Mouse (Mus musculus) liver, embryonic 15.5 days (tissue): Measurements from ENCODE around the gene Map3k4. TPM values are rescaled to one million over a fixed set of nuclear protein-coding genes. Genes with fewer than 3 reads are reported as not detected.
A peak's percentile ranks its signal among the peaks of the same experiment; 100 is the strongest.

Experiments
- ATAC-seq: fragments of 200-750 bp; cut with Nextera tagmentation; 2 replicates; pipeline ENCODE4 v1.8.0; 2017; ENCODE audit warnings: moderate number of reproducible peaks, mild to moderate bottlenecking, moderate library complexity; ENCODE audit not compliant: insufficient read depth
- H3K27ac ChIP-seq: fragments of 300-500 bp; sonication (generic); replicated peaks from 2 replicates; pipeline ENCODE4 v1.5.1; 2015; ENCODE audit warnings: mild to moderate bottlenecking, inconsistent platforms
- H3K27me3 ChIP-seq: fragments of 300-500 bp; sonication (generic); 2 replicates; pipeline ENCODE4 v1.6.1; 2015; ENCODE audit warnings: mild to moderate bottlenecking, inconsistent platforms
- H3K36me3 ChIP-seq: fragments of 300-500 bp; sonication (generic); replicated peaks from 2 replicates; pipeline ENCODE4 v1.6.1; 2015; ENCODE audit warnings: moderate library complexity, mild to moderate bottlenecking, inconsistent platforms
- H3K4me1 ChIP-seq: fragments of 300-500 bp; sonication (generic); replicated peaks from 2 replicates; pipeline ENCODE4 v1.6.1; 2015; ENCODE audit warnings: inconsistent platforms
- H3K4me2 ChIP-seq: fragments of 300-500 bp; sonication (generic); 2 replicates; pipeline ENCODE4 v1.6.1; 2015; ENCODE audit warnings: moderate library complexity, mild to moderate bottlenecking, inconsistent platforms
- H3K4me3 ChIP-seq: fragments of 300-500 bp; sonication (generic); replicated peaks from 2 replicates; pipeline ENCODE4 v1.5.1; 2015; ENCODE audit warnings: mild to moderate bottlenecking, inconsistent platforms
- H3K9ac ChIP-seq: fragments of 300-500 bp; sonication (generic); 2 replicates; pipeline ENCODE4 v1.6.1; 2015; ENCODE audit warnings: moderate library complexity, mild to moderate bottlenecking, inconsistent platforms
- H3K9me3 ChIP-seq: fragments of 300-500 bp; sonication (generic); replicated peaks from 2 replicates; pipeline ENCODE4 v1.6.1; 2016; ENCODE audit warnings: inconsistent platforms
- WGBS: fragments of 180-500 bp; shearing (Covaris S2); methylation state at CpG from one replicate; pipeline ENCODE4 v1.1.7; 2015; ENCODE audit warnings: mixed read lengths; ENCODE audit not compliant: insufficient replicate concordance; 5-methylcytosine and 5-hydroxymethylcytosine counted together
- polyA plus RNA-seq: library from polyadenylated mRNA; unstranded; fragments of >200 nt; fragmentation: Nextera tagmentation; extraction: Ambion mirVana; gene quantifications from 2 replicates; pipeline ENCODE4 v1.2.1, GENCODE M21; 2015

Gene Map3k4
- polyA plus RNA-seq, 1 experiment from 2014 or later = 10.6 TPM

DNA sequence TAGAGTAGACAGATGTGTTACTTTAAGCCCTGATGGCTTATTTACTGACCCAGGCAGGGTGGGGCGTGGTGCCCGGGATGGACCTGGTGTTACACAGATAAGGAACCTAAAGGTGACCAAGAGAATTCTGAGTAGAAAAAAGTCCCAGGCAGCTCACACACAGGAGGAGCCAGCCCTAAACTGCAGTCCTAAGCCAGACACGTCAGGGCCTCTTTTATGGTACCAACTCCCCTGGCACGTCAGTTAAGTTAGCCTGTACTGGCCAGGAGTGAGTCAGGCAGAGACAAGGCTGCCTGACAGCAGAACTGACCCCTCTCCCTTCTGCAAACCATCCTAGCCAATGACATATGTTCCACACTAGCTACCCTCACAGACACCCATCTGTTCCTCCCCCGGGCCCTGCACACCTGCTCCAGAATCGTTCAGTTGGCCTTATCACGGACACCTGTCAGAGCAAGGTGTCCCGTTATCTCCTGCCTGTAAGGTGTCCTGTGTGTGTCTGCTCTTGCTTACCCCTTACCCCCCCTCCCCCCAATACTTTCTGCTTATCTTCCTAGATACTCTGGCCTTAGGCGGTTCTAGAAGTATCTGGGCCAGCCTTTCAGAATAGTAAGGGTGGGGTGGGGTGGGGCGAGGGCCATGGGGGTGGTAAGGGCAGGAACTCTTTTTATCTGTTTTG lies 113.4 kb downstream of the Map3k4 start:
- peaks cover 99% of the 10 kb centered on the region for H3K4me1 ChIP-seq

DNA sequence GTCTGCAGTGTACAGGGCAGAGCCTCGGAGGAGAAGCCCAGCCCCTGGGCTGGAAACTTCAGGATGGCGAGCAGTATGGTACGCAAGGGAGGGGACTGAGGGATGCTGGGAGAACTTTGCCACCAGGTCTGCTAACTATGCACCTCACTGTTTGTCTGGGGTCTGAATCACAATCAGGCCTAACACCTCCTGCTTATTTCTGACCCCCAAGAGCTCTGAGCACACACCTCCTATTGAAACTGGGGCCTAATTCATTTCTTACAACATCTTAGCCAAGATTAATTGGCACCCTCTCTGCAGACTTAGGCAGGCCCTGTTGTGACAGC lies 113.9 kb downstream of the Map3k4 start:
- H3K4me1 ChIP-seq = peaks cover 99% of the 10 kb centered on the region
- H3K4me3 ChIP-seq = 0 out of 2 replicates have a peak overlapping the region, but pooled peaks have one; percentile 4
- peak; percentile 16 for ATAC-seq
- H3K9me3 ChIP-seq = no peaks in the 10 kb centered on the region
- H3K27me3 ChIP-seq = no peaks in the 10 kb centered on the region
- WGBS = 36% methylated on average over 3 of the region's 3 CpGs
- H3K9ac ChIP-seq = peak overlapping the region; percentile 76
- peak overlapping the region; percentile 100 for H3K27ac ChIP-seq
- peaks cover 31% of the 10 kb centered on the region for H3K36me3 ChIP-seq
- H3K4me2 ChIP-seq = peak overlapping the region; percentile 72

More for the DNA sequence above, 113.4 kb downstream of the Map3k4 start:
- peak; percentile 84 for ATAC-seq
- Histone ChIP-seq H3K27me3 (no peaks in the 10 kb centered on the region), H3K4me2 (peak overlapping the region; percentile 72), H3K27ac (peak overlapping the region; percentile 100), H3K9me3 (no peaks in the 10 kb centered on the region), H3K9ac (peak overlapping the region; percentile 76), H3K4me3 (peak overlapping the region; percentile 35), H3K36me3 (peaks cover 31% of the 10 kb centered on the region)
- 17% methylated on average over 10 of the region's 10 CpGs for WGBS

DNA sequence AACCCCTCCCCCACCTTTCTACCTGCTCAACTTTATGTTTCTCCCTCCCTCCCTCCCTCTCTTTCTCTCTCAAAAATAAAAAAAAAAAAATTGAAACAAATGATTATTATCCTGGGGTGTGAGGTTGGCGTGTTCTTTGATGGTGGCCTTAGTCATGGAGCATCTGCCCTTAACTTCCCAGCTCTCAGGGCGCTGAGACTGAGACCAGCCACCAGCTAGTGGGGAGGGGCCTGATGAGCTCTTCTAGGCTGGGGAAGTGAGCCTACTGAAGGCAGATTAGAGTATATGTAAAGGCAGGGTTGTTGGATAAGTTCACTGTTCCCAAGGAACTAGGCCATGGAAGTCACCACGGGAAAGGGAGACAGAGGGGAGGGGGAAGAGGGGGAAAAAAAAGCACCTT lies 114.3 kb downstream of the Map3k4 start:
- Histone ChIP-seq H3K4me3 (0 out of 2 replicates have a peak overlapping the region, but pooled peaks have one; percentile 4), H3K27ac (peak overlapping the region; percentile 100), H3K9me3 (no peaks in the 10 kb centered on the region), H3K27me3 (no peaks in the 10 kb centered on the region), H3K4me2 (peak overlapping the region; percentile 72), H3K9ac (peak overlapping the region; percentile 76), H3K36me3 (peaks cover 32% of the 10 kb centered on the region), H3K4me1 (peaks cover 98% of the 10 kb centered on the region)
- no peak for ATAC-seq
- WGBS = 34% methylated on average over 3 of the region's 3 CpGs

DNA sequence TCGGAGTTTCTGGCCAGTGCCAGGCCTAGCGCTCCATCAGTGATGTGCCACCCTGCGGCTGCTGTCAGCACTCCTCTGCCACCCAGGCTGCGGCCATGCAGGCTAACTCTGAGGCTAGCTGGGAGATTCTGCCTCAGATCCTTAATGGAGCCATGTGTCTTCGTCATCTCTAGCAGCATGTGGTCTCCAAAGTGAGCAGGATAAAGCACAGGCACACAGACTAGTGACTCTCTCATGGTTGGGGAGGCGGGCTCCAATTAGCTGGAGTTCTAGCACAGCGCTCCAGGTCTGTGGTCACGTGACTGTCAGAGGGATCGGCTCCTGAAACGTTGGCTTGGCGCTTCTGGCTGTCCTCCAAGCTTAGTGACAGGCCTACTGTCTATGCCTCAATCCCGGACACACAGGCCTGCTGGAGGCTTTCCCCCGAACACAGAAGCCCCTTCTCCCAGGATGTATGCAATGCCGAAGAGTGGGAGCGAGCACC lies 115.1 kb downstream of the Map3k4 start:
- H3K27me3 ChIP-seq = no peaks in the 10 kb centered on the region

DNA sequence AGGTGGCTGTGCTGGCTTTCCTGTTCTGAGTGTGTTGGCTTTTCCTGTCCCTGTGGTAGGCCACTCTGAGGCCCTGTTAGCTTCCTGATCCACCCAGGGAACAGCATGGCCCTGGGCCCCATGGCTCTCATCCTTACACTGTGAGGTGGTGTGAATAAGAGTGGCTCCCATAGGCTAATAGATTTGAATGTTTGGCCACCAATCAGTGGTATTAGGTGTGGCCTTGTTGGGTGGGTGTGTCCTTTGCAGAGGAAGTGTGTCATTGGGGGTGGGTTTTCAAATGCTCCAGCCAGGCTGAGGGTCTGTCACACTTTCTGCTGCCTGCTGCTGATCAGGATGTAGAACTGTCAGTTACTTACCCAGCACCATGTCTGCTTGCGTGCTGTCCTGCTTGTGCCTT lies 117.5 kb downstream of the Map3k4 start:
- Histone ChIP-seq H3K36me3 (peaks cover 57% of the 10 kb centered on the region), H3K9me3 (no peaks in the 10 kb centered on the region), H3K9ac (0 out of 2 replicates have a peak overlapping the region, but pooled peaks have one; percentile 35), H3K27ac (peak overlapping the region; percentile 100), H3K4me2 (no peak overlapping the region), H3K4me3 (no peak overlapping the region), H3K4me1 (peaks cover 84% of the 10 kb centered on the region), H3K27me3 (no peaks in the 10 kb centered on the region)
- 74% methylated on average over 1 of the region's 1 CpGs for WGBS
- ATAC-seq = no peak

More for the DNA sequence above, 115.1 kb downstream of the Map3k4 start:
- peak overlapping the region; percentile 76 for H3K9ac ChIP-seq
- H3K36me3 ChIP-seq = peaks cover 35% of the 10 kb centered on the region
- no peaks in the 10 kb centered on the region for H3K9me3 ChIP-seq
- 81% methylated on average over 15 of the region's 15 CpGs for WGBS
- H3K4me1 ChIP-seq = peaks cover 93% of the 10 kb centered on the region
- no peak overlapping the region for H3K4me3 ChIP-seq
- ATAC-seq = no peak
- H3K27ac ChIP-seq = peak overlapping the region; percentile 100
- peak overlapping the region; percentile 5; the same call in 1 of the 2 replicates for H3K4me2 ChIP-seq

DNA sequence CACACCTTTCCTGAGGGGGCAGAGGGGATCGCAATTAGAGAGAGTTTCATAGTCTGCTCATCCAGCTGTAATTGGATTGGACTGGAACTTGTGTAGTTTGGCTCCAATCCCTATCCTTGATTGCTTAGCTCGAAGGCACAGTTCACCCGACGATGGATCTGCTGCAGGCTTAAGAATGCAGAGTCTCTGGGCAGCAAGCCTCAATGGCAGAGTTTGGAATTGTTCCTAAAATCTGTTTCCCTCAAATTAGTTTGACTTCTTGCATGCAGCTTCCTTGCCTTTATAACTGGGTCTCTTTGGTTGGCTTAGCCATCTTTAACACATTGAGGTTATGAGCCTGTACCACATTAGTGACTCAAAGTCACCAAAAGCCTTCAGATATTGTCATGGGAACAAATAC lies 118.7 kb downstream of the Map3k4 start:
- WGBS = 94% methylated on average over 4 of the region's 4 CpGs
- no peak overlapping the region for H3K9ac ChIP-seq
- no peaks in the 10 kb centered on the region for H3K27me3 ChIP-seq
- H3K4me3 ChIP-seq = no peak overlapping the region
- H3K36me3 ChIP-seq = peaks cover 57% of the 10 kb centered on the region
- H3K4me2 ChIP-seq = no peak overlapping the region
- peaks cover 84% of the 10 kb centered on the region for H3K4me1 ChIP-seq
- H3K27ac ChIP-seq = peak overlapping the region; percentile 100; the same call in 1 of the 2 replicates
- no peaks in the 10 kb centered on the region for H3K9me3 ChIP-seq
- no peak for ATAC-seq

DNA sequence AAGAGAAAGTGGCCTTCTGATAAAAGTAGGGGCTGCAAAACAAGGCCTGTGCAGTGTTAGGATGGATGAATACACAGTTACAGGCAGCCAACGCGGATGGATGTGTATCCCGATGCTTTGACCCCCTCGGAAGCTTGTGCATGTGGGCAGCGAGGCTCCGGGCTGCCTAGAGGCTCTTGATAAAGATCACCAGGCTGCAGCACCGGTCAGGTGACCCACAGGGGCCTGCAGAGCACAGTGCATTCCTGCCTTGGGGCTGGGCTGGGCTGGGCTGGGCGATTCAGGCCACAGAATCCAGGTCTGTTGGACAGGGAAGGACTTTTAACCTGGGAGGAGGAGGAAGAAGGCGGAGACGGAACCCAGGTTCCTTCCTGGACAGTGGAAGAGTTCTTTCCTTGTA lies 123.0 kb downstream of the Map3k4 start:
- peak; percentile 41; the same call in 1 of the 2 replicates for ATAC-seq

DNA sequence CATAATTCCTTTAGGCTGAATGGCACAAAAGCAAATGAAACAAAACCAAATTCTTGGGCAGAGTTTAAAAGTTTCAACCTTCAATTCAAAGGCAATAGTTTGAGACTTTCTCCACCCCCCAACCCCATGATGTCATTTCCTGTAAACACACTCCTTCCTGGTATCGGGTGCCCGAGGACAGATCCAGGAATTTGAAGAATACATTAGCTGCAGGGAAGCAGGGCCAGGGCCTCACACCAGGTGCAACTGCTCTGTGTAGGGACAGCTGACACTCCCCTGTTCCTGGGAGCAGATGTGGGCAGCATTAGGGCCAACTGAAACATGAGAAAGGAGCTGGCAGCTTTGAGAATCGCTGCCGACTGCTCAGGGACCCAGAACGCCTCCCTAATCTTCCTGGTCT lies 123.5 kb downstream of the Map3k4 start:
- Histone ChIP-seq H3K4me1 (peaks cover 66% of the 10 kb centered on the region), H3K4me2 (peak overlapping the region; percentile 6; the same call in 1 of the 2 replicates), H3K9me3 (no peaks in the 10 kb centered on the region), H3K27ac (peak overlapping the region; percentile 74), H3K27me3 (no peaks in the 10 kb centered on the region), H3K9ac (peak overlapping the region; percentile 36; the same call in 1 of the 2 replicates), H3K4me3 (no peak overlapping the region), H3K36me3 (peaks cover 49% of the 10 kb centered on the region)
- 48% methylated on average over 5 of the region's 5 CpGs for WGBS
- peak; percentile 23; the same call in 1 of the 2 replicates for ATAC-seq

More for the DNA sequence above, 123.0 kb downstream of the Map3k4 start:
- Histone ChIP-seq H3K4me1 (peaks cover 66% of the 10 kb centered on the region), H3K27ac (peak overlapping the region; percentile 74), H3K4me3 (no peak overlapping the region), H3K4me2 (peak overlapping the region; percentile 6; the same call in 1 of the 2 replicates), H3K9me3 (no peaks in the 10 kb centered on the region), H3K27me3 (no peaks in the 10 kb centered on the region), H3K9ac (no peak overlapping the region), H3K36me3 (peaks cover 54% of the 10 kb centered on the region)
- WGBS = 58% methylated on average over 10 of the region's 10 CpGs

DNA sequence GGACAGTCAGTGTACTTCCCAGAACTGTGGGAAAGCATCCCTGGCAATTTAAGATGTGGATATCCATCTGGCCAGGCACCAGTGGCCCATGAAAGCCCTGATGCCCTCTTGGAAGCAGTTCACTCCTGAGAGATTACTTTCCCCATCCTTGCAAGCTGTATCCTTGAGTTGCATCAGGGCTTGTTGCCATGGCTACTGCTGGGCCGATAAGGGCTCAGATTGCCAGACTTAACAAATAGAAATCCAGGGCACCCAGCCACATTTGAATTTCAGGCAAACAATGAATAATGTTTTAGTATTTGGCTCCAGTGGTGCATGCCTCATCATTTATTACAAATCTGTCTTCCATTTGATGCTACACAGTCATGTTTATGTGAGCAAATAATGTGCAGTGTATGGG lies 130.8 kb downstream of the Map3k4 start:
- no peak for ATAC-seq
- no peak overlapping the region for H3K4me3 ChIP-seq
- no peaks in the 10 kb centered on the region for H3K27me3 ChIP-seq
- no peak overlapping the region for H3K4me2 ChIP-seq
- WGBS = 74% methylated on average over 1 of the region's 1 CpGs
- peak overlapping the region; percentile 91 for H3K27ac ChIP-seq
- H3K36me3 ChIP-seq = peaks cover 35% of the 10 kb centered on the region
- H3K9ac ChIP-seq = peak overlapping the region; percentile 56; the same call in 1 of the 2 replicates
- peaks cover 78% of the 10 kb centered on the region for H3K4me1 ChIP-seq
- no peaks in the 10 kb centered on the region for H3K9me3 ChIP-seq

DNA sequence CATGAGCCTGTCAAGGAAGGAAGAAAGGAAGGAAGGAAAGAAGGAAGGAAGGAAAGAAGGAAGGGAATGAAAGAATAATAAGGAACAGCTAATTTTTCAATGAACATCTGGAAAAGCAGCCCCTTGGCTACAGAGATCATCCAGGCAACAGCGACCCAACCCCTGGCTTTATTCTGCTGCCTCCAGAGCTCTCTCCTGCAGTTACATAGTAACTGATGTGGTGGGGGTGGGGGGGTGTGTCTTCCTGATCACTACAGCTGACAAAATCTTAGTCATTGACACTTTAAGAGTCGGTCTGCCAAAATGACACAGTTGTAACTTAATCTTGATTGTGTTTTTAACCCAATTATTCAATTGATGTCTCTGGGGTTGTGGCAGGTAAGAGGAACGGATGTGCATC lies 132.3 kb downstream of the Map3k4 start:
- peaks cover 35% of the 10 kb centered on the region for H3K36me3 ChIP-seq
- H3K27ac ChIP-seq = peak overlapping the region; percentile 91
- no peak overlapping the region for H3K4me3 ChIP-seq
- peak overlapping the region; percentile 41 for H3K4me2 ChIP-seq
- peak overlapping the region; percentile 56 for H3K9ac ChIP-seq
- ATAC-seq = peak; percentile 68
- no peaks in the 10 kb centered on the region for H3K9me3 ChIP-seq
- peaks cover 88% of the 10 kb centered on the region for H3K4me1 ChIP-seq
- no peaks in the 10 kb centered on the region for H3K27me3 ChIP-seq
- 41% methylated on average over 3 of the region's 3 CpGs for WGBS

DNA sequence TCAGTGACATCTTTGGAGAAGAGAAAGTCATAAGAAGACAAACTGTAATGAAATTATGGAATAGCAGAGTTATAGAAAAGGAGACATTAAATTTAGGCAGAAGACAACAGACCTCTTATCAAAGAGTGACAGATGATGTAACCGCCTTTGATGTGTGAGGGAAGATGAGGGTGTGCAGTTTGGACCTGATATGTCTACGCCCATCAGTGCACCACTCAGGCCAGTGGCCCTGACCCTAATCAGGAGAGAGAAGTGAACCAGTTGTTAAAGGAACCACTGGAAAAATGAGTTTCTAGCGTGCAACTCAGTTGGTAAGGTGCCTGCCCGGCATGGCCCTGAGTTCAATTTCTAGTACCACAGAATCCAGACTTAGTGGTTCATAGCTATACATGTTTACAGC lies 132.7 kb downstream of the Map3k4 start:
- peaks cover 87% of the 10 kb centered on the region for H3K4me1 ChIP-seq
- peak overlapping the region; percentile 56 for H3K9ac ChIP-seq

More for the DNA sequence above, 132.7 kb downstream of the Map3k4 start:
- ATAC-seq = peak; percentile 97
- 21% methylated on average over 4 of the region's 4 CpGs for WGBS
- Histone ChIP-seq H3K27me3 (no peaks in the 10 kb centered on the region), H3K4me3 (no peak overlapping the region), H3K36me3 (peaks cover 31% of the 10 kb centered on the region), H3K27ac (peak overlapping the region; percentile 91), H3K4me2 (peak overlapping the region; percentile 41), H3K9me3 (no peaks in the 10 kb centered on the region)
